Mouse (Mus musculus) intestine, embryonic 16.5 days (tissue): ENCODE results near the gene Mcm7. TPM values are rescaled to one million over a fixed set of nuclear protein-coding genes. Genes with fewer than 3 reads are reported as not detected.

ENCODE experiments used
- ATAC-seq: fragments of 200-750 bp; cut with Nextera tagmentation; 2 replicates; pipeline ENCODE4 v1.8.0; 2017; ENCODE audit warnings: moderate TSS enrichment, moderate library complexity
- H3K27ac ChIP-seq: fragments of 300-500 bp; sonication (generic); 2 replicates; pipeline ENCODE4 v1.5.1; 2014; ENCODE audit warnings: mild to moderate bottlenecking, low read length
- H3K27me3 ChIP-seq: fragments of 300-500 bp; sonication (generic); replicated peaks from 2 replicates; pipeline ENCODE4 v1.6.1; 2014; ENCODE audit warnings: low read length, control low read depth, mixed read lengths; ENCODE audit not compliant: control insufficient read depth, insufficient read depth
- H3K36me3 ChIP-seq: fragments of 300-500 bp; sonication (generic); 2 replicates; pipeline ENCODE4 v1.6.1; 2014; ENCODE audit warnings: low read length, control low read depth; ENCODE audit not compliant: control insufficient read depth, insufficient read depth
- H3K4me1 ChIP-seq: fragments of 300-500 bp; sonication (generic); 2 replicates; pipeline ENCODE4 v1.6.1; 2014; ENCODE audit warnings: low read length, control low read depth, mixed read lengths; ENCODE audit not compliant: control insufficient read depth, insufficient read depth
- H3K4me2 ChIP-seq: fragments of 300-500 bp; sonication (generic); 2 replicates; pipeline ENCODE4 v1.6.1; 2014; ENCODE audit warnings: low read depth, low read length, control low read depth
- H3K4me3 ChIP-seq: fragments of 300-500 bp; sonication (generic); 2 replicates; pipeline ENCODE4 v1.5.1; 2014; ENCODE audit warnings: mild to moderate bottlenecking, low read length
- H3K9ac ChIP-seq: fragments of 300-500 bp; sonication (generic); 2 replicates; pipeline ENCODE4 v1.6.1; 2014; ENCODE audit warnings: low read depth, low read length
- H3K9me3 ChIP-seq: fragments of 300-500 bp; sonication (generic); 2 replicates; pipeline ENCODE4 v1.6.1; 2016; ENCODE audit warnings: low read length, control low read depth; ENCODE audit not compliant: control insufficient read depth
- WGBS: fragments of 180-500 bp; shearing (Covaris S2); extraction: QIAGEN DNeasy Blood & Tissue Kit; methylation state at CpG from one replicate; pipeline ENCODE4 v1.1.7; 2014; 5-methylcytosine and 5-hydroxymethylcytosine counted together
- polyA plus RNA-seq: library from polyadenylated mRNA; unstranded; fragments of >200 nt; fragmentation: Nextera tagmentation; extraction: Ambion mirVana; gene quantifications from 2 replicates; pipeline ENCODE4 v1.2.1, GENCODE M21; 2015

Gene Mcm7
- polyA plus RNA-seq, 1 experiment from 2014 or later, result 147 TPM

- H3K4me3 ChIP-seq, result peak within 1 kb of the TSS; percentile 74
- no peaks in the 10 kb centered on the region for H3K27me3 ChIP-seq
- H3K9me3 ChIP-seq, result no peaks in the 10 kb centered on the region
- H3K4me2 ChIP-seq, result peak within 1 kb of the TSS; percentile 66
- peak within 1 kb of the TSS; percentile 91 for H3K9ac ChIP-seq
- ATAC-seq, result peak; percentile 95
- peaks cover 14% of the 10 kb centered on the region for H3K36me3 ChIP-seq
- peak within 1 kb of the TSS; percentile 65 for H3K27ac ChIP-seq
- 0% methylated on average over 42 of the region's 42 CpGs for WGBS
- peaks cover 12% of the 10 kb centered on the region for H3K4me1 ChIP-seq
Observed at GRCm38 (mm10) chr5:138160842-138161665, 11.2 kb downstream of the Mcm7 start, which contains the start of gene Cops6. Cops6 (plus strand) TSS chr5:138161071.

GRCm38 (mm10) chr5:138160224-138160762 is 11.9 kb downstream of the Mcm7 start:
- WGBS, result 59% methylated on average over 7 of the region's 7 CpGs
- ATAC-seq, result peak; percentile 22; the same call in 1 of the 2 replicates
- Histone ChIP-seq H3K27ac (peak overlapping the region; percentile 51; the same call in 1 of the 2 replicates), H3K9me3 (no peaks in the 10 kb centered on the region), H3K36me3 (peaks cover 8% of the 10 kb centered on the region), H3K9ac (peak overlapping the region; percentile 91), H3K4me2 (peak overlapping the region; percentile 61), H3K27me3 (no peaks in the 10 kb centered on the region), H3K4me1 (peaks cover 12% of the 10 kb centered on the region), H3K4me3 (peak overlapping the region; percentile 74)

- H3K27ac ChIP-seq, result peak within 1 kb of the TSS; percentile 91
- under 1% methylated on average over 31 of the region's 31 CpGs for WGBS
- peak; percentile 98 for ATAC-seq
Observed at GRCm38 (mm10) chr5:138155443-138155976, 16.7 kb downstream of the Mcm7 start, which contains the start of gene Zfp113. Zfp113 (minus strand) TSS chr5:138155744.

GRCm38 (mm10) chr5:138154390-138154789 is 17.8 kb downstream of the Mcm7 start:
- Histone ChIP-seq H3K4me3 (peak overlapping the region; percentile 85), H3K36me3 (peaks cover 4% of the 10 kb centered on the region; the same call in 1 of the 2 replicates), H3K9ac (no peak overlapping the region), H3K9me3 (no peaks in the 10 kb centered on the region), H3K27me3 (no peaks in the 10 kb centered on the region), H3K27ac (no peak overlapping the region), H3K4me2 (peak overlapping the region; percentile 80), H3K4me1 (peaks cover 3% of the 10 kb centered on the region)
- WGBS, result 67% methylated on average over 3 of the region's 3 CpGs
- ATAC-seq, result no peak

More at GRCm38 (mm10) chr5:138155443-138155976, 16.7 kb downstream of the Mcm7 start, which contains the start of gene Zfp113:
- peaks cover 4% of the 10 kb centered on the region; the same call in 1 of the 2 replicates for H3K36me3 ChIP-seq
- no peaks in the 10 kb centered on the region for H3K27me3 ChIP-seq
- H3K9me3 ChIP-seq, result no peaks in the 10 kb centered on the region
- peak within 1 kb of the TSS; percentile 80 for H3K4me2 ChIP-seq
- peak within 1 kb of the TSS; percentile 85 for H3K4me3 ChIP-seq
- H3K9ac ChIP-seq, result peak within 1 kb of the TSS; percentile 92
- H3K4me1 ChIP-seq, result peaks cover 5% of the 10 kb centered on the region

GRCm38 (mm10) chr5:138138585-138138984 is 33.6 kb downstream of the Mcm7 start:
- H3K4me3 ChIP-seq, result no peak overlapping the region
- no peak for ATAC-seq

DNA sequence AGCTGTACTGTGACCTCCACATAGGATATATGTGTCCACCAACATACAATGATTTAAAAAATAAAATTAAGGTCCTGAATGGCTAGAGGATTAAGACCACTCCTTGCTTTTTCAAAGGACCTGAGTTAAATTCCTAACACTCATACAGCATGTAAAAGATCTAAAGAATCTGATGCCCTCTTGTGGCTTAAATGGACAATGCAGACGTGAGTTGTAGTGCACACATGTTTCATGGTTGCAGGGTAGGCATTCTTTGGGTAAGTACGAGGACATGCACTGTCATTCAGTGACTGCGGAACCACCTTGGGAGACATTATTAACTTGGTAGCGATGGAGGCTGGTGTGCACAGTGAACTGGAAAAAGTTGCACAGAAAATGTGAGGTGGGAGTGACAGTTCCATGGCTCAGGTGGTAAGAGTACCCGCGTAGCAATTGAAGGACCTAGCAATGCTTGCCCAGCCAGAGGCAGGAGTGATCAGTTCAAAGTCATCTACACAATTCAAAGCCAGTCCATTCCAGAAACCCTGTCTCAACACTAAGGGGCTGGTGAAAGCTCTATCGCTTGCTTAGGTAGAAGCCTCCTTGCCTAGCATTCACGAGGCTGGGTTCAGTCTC is 34.2 kb downstream of the Mcm7 start:
- peaks cover 10% of the 10 kb centered on the region; the same call in 1 of the 2 replicates for H3K36me3 ChIP-seq
- H3K27ac ChIP-seq, result no peak overlapping the region
- peak; percentile 67 for ATAC-seq
- no peak overlapping the region for H3K4me2 ChIP-seq
- H3K9me3 ChIP-seq, result no peaks in the 10 kb centered on the region
- H3K9ac ChIP-seq, result no peak overlapping the region
- H3K27me3 ChIP-seq, result no peaks in the 10 kb centered on the region
- WGBS, result 56% methylated on average over 8 of the region's 8 CpGs
- H3K4me3 ChIP-seq, result no peak overlapping the region
- H3K4me1 ChIP-seq, result peaks cover 6% of the 10 kb centered on the region

More at GRCm38 (mm10) chr5:138138585-138138984, 33.6 kb downstream of the Mcm7 start:
- H3K9me3 ChIP-seq, result no peaks in the 10 kb centered on the region
- WGBS, result 83% methylated on average over 4 of the region's 4 CpGs
- no peak overlapping the region for H3K27ac ChIP-seq
- H3K27me3 ChIP-seq, result no peaks in the 10 kb centered on the region
- H3K4me2 ChIP-seq, result no peak overlapping the region
- peaks cover 6% of the 10 kb centered on the region for H3K4me1 ChIP-seq
- H3K9ac ChIP-seq, result no peak overlapping the region
- peaks cover 10% of the 10 kb centered on the region; the same call in 1 of the 2 replicates for H3K36me3 ChIP-seq

- WGBS, result 51% methylated on average over 4 of the region's 4 CpGs
- ATAC-seq, result peak; percentile 73
- H3K27me3 ChIP-seq, result no peaks in the 10 kb centered on the region
- H3K4me2 ChIP-seq, result no peak overlapping the region
- H3K27ac ChIP-seq, result peak overlapping the region; percentile 64
- H3K9ac ChIP-seq, result no peak overlapping the region
- H3K36me3 ChIP-seq, result peaks cover 10% of the 10 kb centered on the region; the same call in 1 of the 2 replicates
- no peaks in the 10 kb centered on the region for H3K9me3 ChIP-seq
- H3K4me3 ChIP-seq, result no peak overlapping the region
- peaks cover 6% of the 10 kb centered on the region for H3K4me1 ChIP-seq
Observed at GRCm38 (mm10) chr5:138137257-138137656, 35.0 kb downstream of the Mcm7 start.

- 77% methylated on average over 5 of the region's 5 CpGs for WGBS
- peaks cover 12% of the 10 kb centered on the region; the same call in 1 of the 2 replicates for H3K36me3 ChIP-seq
Observed at GRCm38 (mm10) chr5:138132425-138133064, 39.7 kb downstream of the Mcm7 start.

More at GRCm38 (mm10) chr5:138132425-138133064, 39.7 kb downstream of the Mcm7 start:
- Histone ChIP-seq H3K27me3 (no peaks in the 10 kb centered on the region), H3K9ac (no peak overlapping the region), H3K4me3 (no peak overlapping the region), H3K4me1 (peaks cover 3% of the 10 kb centered on the region), H3K4me2 (no peak overlapping the region), H3K9me3 (no peaks in the 10 kb centered on the region), H3K27ac (peak overlapping the region; percentile 76)
- ATAC-seq, result peak; percentile 83
